Mouse (Mus musculus) testis, postnatal 14 days (tissue): ENCODE results near the gene Gm10945.

Experiments used
- DNase-seq: peaks from one replicate; pipeline ENCODE4 v3.0.0; 2021; ENCODE audit warnings: low spot score

Gene Gm10945

DNA sequence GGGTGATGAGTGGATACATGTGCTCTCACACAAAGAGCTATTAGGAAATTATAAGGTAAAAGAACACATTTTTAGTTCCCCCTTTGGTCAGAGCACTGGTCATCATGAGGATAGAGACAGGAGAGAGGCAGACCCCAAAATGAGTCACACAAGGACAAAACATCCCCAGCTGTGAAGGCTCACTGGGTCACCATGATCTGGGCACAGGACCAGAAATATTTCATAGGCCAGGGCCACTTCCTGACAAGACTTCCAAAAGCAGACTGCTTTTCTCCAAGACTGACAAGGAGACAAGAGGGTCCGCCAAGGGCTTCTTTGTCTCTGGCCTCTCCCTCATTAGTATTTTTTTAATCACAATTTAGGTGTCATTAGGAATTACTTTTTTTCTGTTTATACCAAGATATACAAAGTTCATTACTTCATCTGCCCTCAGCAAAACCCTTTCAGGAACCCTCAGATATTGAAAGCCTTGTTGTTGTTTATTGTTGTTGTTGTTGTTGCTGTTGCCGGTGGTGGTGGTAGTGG is at the start of gene Gm10945:
Gm10945 (minus strand) TSS at position 475 of the 525 bp plus-strand sequence.
- no peak for DNase-seq

DNA sequence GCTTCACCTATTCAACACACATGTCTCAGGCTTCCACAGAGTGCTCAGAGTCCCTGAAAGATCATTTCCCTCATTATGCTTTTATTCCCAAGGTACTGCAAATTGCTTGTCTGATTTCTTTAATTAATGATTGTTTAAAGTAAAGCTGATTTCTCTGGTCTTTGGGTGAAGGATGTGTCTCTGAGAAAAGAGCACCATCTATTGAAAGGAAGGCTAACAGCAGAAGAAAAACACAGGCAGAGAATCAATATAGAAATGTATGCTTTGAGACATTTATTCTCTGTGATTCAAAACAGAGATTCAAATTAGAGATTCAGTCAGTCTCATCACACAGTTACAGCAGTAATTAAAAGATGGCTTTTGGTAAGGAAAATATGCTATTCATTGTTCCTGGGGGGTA is 28.7 kb upstream of the Gm10945 start:
- no peak for DNase-seq

DNA sequence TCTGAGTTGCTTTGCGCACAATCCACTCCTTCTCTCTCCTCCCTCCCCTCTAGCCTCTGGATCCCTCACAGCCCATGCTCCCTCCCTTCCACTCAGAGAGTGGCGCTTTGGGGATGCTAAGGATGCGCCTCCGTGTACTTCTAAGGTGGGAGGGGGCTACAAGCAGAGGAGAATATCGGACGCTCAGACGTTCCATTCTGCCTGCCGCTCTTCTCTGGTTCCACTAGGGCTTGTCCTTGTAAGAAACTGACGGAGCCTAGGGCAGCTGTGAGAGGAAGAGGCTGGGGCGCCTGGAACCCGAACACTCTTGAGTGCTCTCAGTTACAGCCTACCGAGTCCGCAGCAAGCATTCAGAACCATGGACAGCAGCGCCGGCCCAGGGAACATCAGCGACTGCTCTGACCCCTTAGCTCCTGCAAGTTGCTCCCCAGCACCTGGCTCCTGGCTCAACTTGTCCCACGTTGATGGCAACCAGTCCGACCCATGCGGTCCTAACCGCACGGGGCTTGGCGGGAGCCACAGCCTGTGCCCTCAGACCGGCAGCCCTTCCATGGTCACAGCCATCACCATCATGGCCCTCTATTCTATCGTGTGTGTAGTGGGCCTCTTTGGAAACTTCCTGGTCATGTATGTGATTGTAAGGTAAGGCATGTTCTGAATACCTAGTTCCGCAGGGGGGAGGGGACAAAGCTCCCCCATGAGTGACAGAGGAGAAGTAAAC is 27.1 kb upstream of the Gm10945 start:
- DNase-seq: peak; percentile 55

DNA sequence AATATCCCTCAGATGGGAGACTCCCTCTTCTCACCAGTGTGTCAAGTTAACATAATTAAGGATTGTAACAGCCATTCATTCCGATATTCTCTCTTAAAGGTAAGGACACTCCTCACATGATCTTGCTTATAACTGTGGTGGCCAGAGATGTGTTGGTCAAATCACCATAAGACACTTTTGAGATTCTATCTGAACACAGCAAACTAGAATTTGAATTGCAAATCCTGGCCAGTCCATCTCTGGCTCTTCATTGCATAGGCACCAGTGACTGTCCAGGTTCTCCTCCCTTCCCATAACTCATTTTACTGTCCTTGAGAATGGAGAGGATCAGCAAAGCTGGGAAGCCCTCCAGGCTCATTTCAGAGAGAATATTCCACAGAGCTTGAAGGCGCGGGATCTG is 3.4 kb downstream of the Gm10945 start, which contains the start of gene Oprm1:
Oprm1 (plus strand) TSS at position 301 of the 400 bp plus-strand sequence.
- no peak for DNase-seq

DNA sequence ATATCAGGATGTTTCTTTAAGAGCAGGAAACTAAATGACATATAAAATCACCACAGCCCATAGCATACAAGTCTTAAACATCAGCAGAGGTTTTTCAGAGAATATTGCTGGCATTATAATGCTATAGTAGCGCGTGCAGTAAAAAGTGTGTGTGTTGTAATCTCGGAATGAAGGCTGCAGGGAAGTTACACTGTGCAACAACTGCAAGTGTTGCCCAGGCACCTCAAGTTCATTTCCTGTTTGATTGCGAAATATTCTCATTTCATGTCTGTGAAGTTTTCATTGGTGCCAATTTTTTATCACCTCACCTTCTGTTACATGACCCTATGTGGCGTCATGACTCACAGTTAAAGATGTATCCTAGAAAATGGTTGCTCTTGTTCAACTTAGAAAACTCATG is 8.2 kb downstream of the Gm10945 start:
- no peak for DNase-seq

DNA sequence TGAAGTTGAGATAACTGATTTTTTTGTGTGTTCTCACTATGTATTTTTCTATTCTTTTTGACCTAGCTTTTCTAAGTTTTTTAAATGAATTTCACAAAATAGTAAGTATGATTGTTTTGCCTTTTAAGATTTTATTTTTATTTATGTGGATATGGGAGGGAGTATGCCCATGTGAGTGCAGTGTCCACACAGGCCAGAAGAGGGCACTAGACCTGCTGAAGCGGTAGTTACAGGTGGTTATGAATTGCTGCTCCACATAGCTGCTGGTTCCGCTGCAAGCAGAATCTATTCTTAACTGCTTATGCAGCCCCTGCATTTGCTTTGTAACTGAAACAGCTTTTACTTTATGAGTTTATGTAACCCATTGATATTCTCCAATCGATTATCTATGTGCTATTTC is 33.1 kb downstream of the Gm10945 start:
- DNase-seq: no peak

DNA sequence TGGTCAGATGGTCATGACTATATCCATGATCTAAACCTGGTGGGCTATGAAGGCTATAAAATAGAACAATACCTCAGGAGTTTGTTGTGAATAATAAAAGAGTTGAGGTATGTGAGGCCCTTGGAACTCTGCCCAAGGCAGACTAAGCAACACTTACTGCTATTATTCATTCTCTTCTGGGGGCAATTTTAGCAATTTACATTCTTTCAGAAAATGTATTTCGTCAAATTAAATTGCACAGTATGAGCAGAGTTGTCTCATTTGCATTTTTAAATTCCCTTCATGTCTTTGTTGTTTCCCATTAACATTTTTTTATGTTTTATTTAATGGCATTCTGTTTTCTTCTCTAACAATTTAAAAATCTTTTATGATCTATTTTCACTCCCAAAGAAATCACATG is 37.8 kb downstream of the Gm10945 start:
- no peak for DNase-seq

DNA sequence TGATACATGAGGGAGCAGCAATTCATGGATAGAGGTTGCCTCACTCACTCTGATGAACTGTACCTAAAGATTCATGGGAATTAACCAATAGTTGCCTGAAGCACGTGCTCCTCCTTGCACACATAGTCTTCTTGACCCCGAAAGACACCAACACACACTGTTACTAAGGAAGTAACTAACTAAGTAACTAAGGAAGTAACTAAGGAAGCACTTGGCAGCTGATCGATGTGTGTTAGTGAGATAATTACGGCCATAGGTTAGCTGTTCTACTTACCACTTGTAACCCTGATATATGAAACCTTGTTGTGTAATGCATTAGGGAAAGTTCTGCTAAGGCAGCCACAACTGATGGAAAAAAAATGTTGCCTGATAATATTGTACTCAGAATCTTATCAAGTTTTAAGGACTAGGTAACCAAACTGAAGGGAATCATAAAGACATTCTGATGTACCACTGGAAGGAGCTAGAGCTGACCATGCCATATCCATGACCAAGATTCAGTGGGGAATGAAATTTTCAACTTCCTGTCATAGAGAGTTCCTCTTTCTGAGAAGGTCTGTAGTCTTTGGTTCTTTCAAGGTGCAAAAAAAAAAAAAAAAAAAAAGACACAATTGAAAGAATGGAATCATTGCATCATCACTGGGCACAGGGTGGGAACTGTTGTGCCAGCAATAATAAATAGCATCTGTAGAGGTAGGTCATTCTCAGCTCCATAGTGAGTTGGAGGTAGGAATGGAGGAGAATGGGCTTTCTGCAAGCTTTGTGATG is 44.2 kb downstream of the Gm10945 start:
- no peak for DNase-seq

DNA sequence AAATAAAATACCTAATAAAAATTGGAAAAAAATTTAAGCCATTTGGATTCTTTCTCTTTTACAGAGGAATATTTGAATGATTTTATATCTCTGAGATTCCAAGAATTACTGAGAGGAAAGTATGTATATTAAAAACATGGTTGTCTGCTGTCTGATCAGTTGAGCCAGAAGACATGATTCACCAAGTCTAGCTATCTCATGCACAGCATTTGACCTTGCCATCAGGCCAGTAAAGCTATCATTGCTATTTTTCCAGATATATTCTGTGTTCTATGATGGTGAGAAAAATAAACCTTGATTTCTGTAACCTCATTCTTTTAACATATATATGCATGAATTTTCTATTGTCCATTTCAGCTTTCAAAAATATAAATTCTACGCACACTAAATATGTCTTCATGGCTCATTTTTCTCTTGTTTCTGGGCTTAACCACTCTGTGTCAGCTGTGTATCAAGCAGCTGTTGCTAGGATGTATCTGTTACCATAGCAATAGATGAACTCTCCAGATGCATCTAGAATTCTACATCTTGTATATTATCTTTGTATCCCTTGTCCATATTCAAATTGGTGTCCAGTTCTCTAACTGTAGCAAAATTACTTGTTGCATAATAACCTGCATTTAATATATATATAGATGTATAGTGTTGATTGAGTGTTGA is 56.2 kb downstream of the Gm10945 start:
- no peak for DNase-seq

DNA sequence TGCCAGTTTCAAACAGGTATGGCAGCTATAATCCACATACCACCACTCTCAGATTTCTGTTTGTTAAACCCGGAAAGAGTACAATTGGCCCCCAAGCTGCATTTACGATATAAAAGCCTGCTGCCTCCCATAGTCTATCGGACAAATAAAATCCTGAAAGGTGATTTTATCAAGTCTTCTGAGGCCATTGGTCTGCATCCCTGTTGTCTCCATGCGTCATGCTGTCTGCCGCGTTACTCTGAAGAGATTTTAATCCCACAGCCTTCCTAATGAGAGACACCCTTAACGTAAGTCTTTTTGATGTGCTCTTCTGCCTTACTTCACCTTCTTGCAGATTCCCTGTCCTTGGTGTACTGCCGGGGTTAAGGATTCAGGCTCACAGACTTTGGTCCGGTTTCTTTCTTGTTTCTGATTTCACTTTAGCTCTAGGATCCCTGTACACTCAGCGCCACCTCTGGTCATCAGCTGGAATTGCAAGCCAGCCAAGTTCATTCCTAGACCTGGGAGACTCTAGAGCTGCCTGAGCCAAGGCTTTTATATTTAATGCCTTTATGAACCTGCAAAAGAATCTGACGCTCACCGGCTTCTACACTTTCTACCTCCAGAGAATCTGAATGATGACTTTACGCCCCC is 67.2 kb downstream of the Gm10945 start:
- DNase-seq: peak; percentile 35
